8 mouse cellular contexts compared by ENCODE assay signal in the genomic region with DNA sequence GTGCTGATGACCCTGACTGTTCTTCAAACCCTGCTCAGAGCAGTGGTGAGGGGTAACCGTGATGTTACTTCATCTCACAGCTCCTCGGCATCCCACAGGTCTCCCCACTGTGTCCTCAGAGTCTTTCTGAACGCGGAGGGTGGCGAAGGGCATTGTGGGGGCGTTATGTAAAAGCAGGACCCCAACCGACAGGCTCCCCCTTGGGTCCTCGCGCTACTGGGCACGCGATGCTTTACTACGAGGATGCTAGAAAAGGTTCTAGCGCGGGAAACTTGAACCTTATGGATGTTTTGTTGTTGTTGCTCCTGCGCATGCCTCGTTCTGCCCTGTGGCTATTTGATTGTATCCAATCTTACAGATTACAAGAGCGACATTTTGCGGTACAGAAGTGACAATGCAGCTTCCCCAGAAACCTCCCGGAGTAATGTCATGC. TPM values are rescaled to one million over a fixed set of nuclear protein-coding genes. Genes with fewer than 3 reads are reported as not detected.
A peak's percentile ranks its signal among the peaks of the same experiment; 100 is the strongest.
DNase-seq lines count a peak whose midpoint lies in the region; ATAC-seq and TF ChIP-seq lines count a peak whose summit lies in the region.

A gene (minus strand): TSS at position 183 of the 433 bp plus-strand sequence.

- peak; percentile 16; the same call in 1 of the 2 replicates for TF ChIP-seq CTCF in liver, adult 2 months (IDR thresholded peaks at IDR 0.05; ENCODE audit: low read depth, low read length)
- no peak for TF ChIP-seq CTCF in thymus, adult 2 months (IDR thresholded peaks at IDR 0.05; ENCODE audit: borderline replicate concordance, control insufficient read depth, extremely low read depth, insufficient read depth, low read length, poor library complexity)

- peaks cover 28% of the 10 kb centered on the region for H3K36me3 ChIP-seq in ES-E14 (ENCODE audit: control insufficient read depth, insufficient read depth, low read length, poor library complexity, severe bottlenecking)
- H3K36me3 ChIP-seq in forebrain, embryonic 12.5 days (replicated peaks), result peaks cover 43% of the 10 kb centered on the region
- H3K36me3 ChIP-seq in heart, embryonic 15.5 days, result peaks cover 28% of the 10 kb centered on the region
- H3K36me3 ChIP-seq in liver, adult 2 months (ENCODE audit: control insufficient read depth, insufficient read depth, low read length), result peaks cover 19% of the 10 kb centered on the region; the same call in 1 of the 2 replicates
- peaks cover 19% of the 10 kb centered on the region for H3K36me3 ChIP-seq in thymus, adult 2 months (ENCODE audit: control insufficient read depth, insufficient read depth, low read length)

- peak within 1 kb of the TSS; percentile 94 for H3K4me2 ChIP-seq in forebrain, embryonic 12.5 days
- peak within 1 kb of the TSS; percentile 92 for H3K4me2 ChIP-seq in heart, embryonic 15.5 days

- no peak for TF ChIP-seq POLR2A in liver, adult 2 months (IDR thresholded peaks at IDR 0.05; ENCODE audit: extremely low read depth, insufficient read depth, low read length)
- no peak for TF ChIP-seq POLR2A in thymus, adult 2 months (IDR thresholded peaks at IDR 0.05; ENCODE audit: control insufficient read depth, extremely low read depth, insufficient read depth, low read length, poor library complexity)

- in situ Hi-C loops in ES-E14 (cut with MboI; ENCODE audit: low sequenced_read_pairs in 2 of 2, unreplicated experiment in 2 of 2), result loop anchor here in 1 of 2 experiments (25.0 kb wide), 1 partner anchor 110 kb away; a partner anchor contains a TSS

- peak within 1 kb of the TSS; percentile 92 to 98 for H3K4me3 ChIP-seq in ES-E14 (ENCODE audit: insufficient read depth in 1 of 2, low read depth in 1 of 2, low read length in 2 of 2, poor library complexity in 1 of 2, severe bottlenecking in 1 of 2)
- H3K4me3 ChIP-seq in brown adipose tissue, adult 24 weeks (ENCODE audit: insufficient read depth, low read depth, low read length), result peak within 1 kb of the TSS; percentile 92
- peak within 1 kb of the TSS; percentile 98 for H3K4me3 ChIP-seq in forebrain, embryonic 12.5 days (replicated peaks)
- H3K4me3 ChIP-seq in heart, embryonic 15.5 days, result peak within 1 kb of the TSS; percentile 99
- peak within 1 kb of the TSS; percentile 85 for H3K4me3 ChIP-seq in liver, adult 2 months (ENCODE audit: insufficient read depth, low read depth, low read length)
- H3K4me3 ChIP-seq in thymus, adult 2 months (ENCODE audit: control insufficient read depth, insufficient read depth, low read length), result peak within 1 kb of the TSS; percentile 86

- no peaks in the 10 kb centered on the region for H3K9me3 ChIP-seq in ES-E14 (ENCODE audit: control insufficient read depth, insufficient read depth, low read depth, low read length)
- H3K9me3 ChIP-seq in forebrain, embryonic 12.5 days, result no peaks in the 10 kb centered on the region
- H3K9me3 ChIP-seq in heart, embryonic 15.5 days (replicated peaks), result no peaks in the 10 kb centered on the region

- H3K9ac ChIP-seq in ES-E14 (ENCODE audit: insufficient read depth, low read depth, low read length, poor library complexity, severe bottlenecking), result peak within 1 kb of the TSS; percentile 97
- H3K9ac ChIP-seq in forebrain, embryonic 12.5 days, result peak within 1 kb of the TSS; percentile 98
- H3K9ac ChIP-seq in heart, embryonic 15.5 days, result peak within 1 kb of the TSS; percentile 97
- H3K9ac ChIP-seq in liver, adult 2 months (ENCODE audit: low read depth, low read length), result peak within 1 kb of the TSS; percentile 97

- H3K79me2 ChIP-seq in liver, adult 2 months (ENCODE audit: control insufficient read depth, insufficient read depth, low read length), result peaks cover 12% of the 10 kb centered on the region

- H3K27ac ChIP-seq in ES-E14 (ENCODE audit: insufficient read depth, low read depth, low read length, poor library complexity, severe bottlenecking), result peak within 1 kb of the TSS; percentile 74
- peak within 1 kb of the TSS; percentile 67 for H3K27ac ChIP-seq in brown adipose tissue, adult 24 weeks (replicated peaks; ENCODE audit: low read depth, low read length)
- peak within 1 kb of the TSS; percentile 94 for H3K27ac ChIP-seq in forebrain, embryonic 12.5 days
- H3K27ac ChIP-seq in heart, embryonic 15.5 days, result peak within 1 kb of the TSS; percentile 93
- H3K27ac ChIP-seq in liver, adult 2 months (replicated peaks; ENCODE audit: insufficient read depth, low read depth, low read length), result peak within 1 kb of the TSS; percentile 84
- H3K27ac ChIP-seq in thymus, adult 2 months (ENCODE audit: control insufficient read depth, insufficient read depth, low read length), result peak within 1 kb of the TSS; percentile 31

- WGBS in forebrain, embryonic 12.5 days, result under 1% methylated on average over 19 of the region's 19 CpGs
- under 1% methylated on average over 19 of the region's 19 CpGs for WGBS in heart, embryonic 15.5 days
- WGBS in liver, adult 2 months, result 0% methylated on average over 19 of the region's 19 CpGs
- under 1% methylated on average over 19 of the region's 19 CpGs for whole genome bisulfite sequencing in thymus, adult 2 months

- H3K27me3 ChIP-seq in forebrain, embryonic 12.5 days, result no peaks in the 10 kb centered on the region
- H3K27me3 ChIP-seq in heart, embryonic 15.5 days, result no peaks in the 10 kb centered on the region
- H3K27me3 ChIP-seq in liver, adult 2 months (ENCODE audit: control insufficient read depth, insufficient read depth, low read length), result no peaks in the 10 kb centered on the region
- no peaks in the 10 kb centered on the region for H3K27me3 ChIP-seq in thymus, adult 2 months (ENCODE audit: control insufficient read depth, insufficient read depth, low read length)

- H3K4me1 ChIP-seq in ES-E14 (ENCODE audit: control insufficient read depth in 2 of 2, insufficient read depth in 2 of 2, low read length in 2 of 2, poor library complexity in 1 of 2), result peaks cover 0 to 7% of the 10 kb centered on the region in 2 experiments; a peak in 2 of 4 replicates
- H3K4me1 ChIP-seq in brown adipose tissue, adult 24 weeks (ENCODE audit: control insufficient read depth, insufficient read depth, insufficient read length, low read length), result peaks cover 3% of the 10 kb centered on the region
- peaks cover 33% of the 10 kb centered on the region for H3K4me1 ChIP-seq in forebrain, embryonic 12.5 days
- H3K4me1 ChIP-seq in heart, embryonic 15.5 days (replicated peaks), result peaks cover 33% of the 10 kb centered on the region
- peaks cover 16% of the 10 kb centered on the region for H3K4me1 ChIP-seq in liver, adult 2 months (ENCODE audit: control insufficient read depth, insufficient read depth, low read length)
- peaks cover 17% of the 10 kb centered on the region for H3K4me1 ChIP-seq in thymus, adult 2 months (replicated peaks; ENCODE audit: control insufficient read depth, insufficient read depth, low read length)

- ATAC-seq in forebrain, embryonic 12.5 days (ENCODE audit: low FRiP score), result peak; percentile 62
- 0 out of 2 replicates have a peak, but pooled peaks have one; percentile 0 for ATAC-seq in heart, embryonic 15.5 days (replicated peaks; ENCODE audit: insufficient number of reproducible peaks, insufficient read depth, low FRiP score, low read depth)
- 0 out of 2 replicates have a peak, but pooled peaks have one; percentile 7 for ATAC-seq in monocyte, adult 5-6 weeks (replicated peaks; ENCODE audit: insufficient number of reproducible peaks, low FRiP score, low TSS enrichment, poor library complexity, severe bottlenecking)

- DNase-seq in ES-E14 (ENCODE audit: low read depth, low spot score), result peak; percentile 40
- peak; percentile 69 for DNase-seq in kidney, postnatal 10 days
- DNase-seq in liver, adult 2 months (ENCODE audit: extremely low read depth, low read depth, low spot score), result peak; percentile 54
- peak; percentile 41 for DNase-seq in thymus, adult 2 months

TF ChIP-seq in ES-E14, 5 proteins besides CTCF, POLR2A, EP300 and RAD21:
- TF ChIP-seq ZC3H11A (IDR thresholded peaks at IDR 0.05; ENCODE audit: borderline replicate concordance, low read depth, low read length), result 0 out of 2 replicates have a peak, but pooled peaks have one; percentile 11
- no peak for TF ChIP-seq HCFC1 (IDR thresholded peaks at IDR 0.05; ENCODE audit: borderline replicate concordance, insufficient read depth, low read length)
TF ChIP-seq in ES-E14: peak in this region for 1.

RNA-seq across cellular contexts. Expression of the gene that starts here (rescaled TPM):
- total RNA-seq in ES-E14 (2012; rRNA removed), result 78.0 and 98.6 TPM in 2 replicates
- polyA plus RNA-seq in brown adipose tissue, adult 24 weeks (2012; ENCODE audit: insufficient read depth, insufficient read length, missing spikeins), result 138 and 147 TPM in 2 replicates
- 283 and 284 TPM in 2 replicates for polyA plus RNA-seq in forebrain, embryonic 12.5 days (2016; fragmentation: Nextera tagmentation; extraction: Ambion mirVana)
- 200 and 211 TPM in 2 replicates for polyA plus RNA-seq in heart, embryonic 15.5 days (2015; fragmentation: Nextera tagmentation; extraction: Ambion mirVana)
- 60.9 and 111 TPM in 2 replicates for total RNA-seq in liver, adult 2 months (2014; rRNA removed)
- 215 and 228 TPM in 2 replicates for polyA plus RNA-seq in liver, adult 2 months (2012; rRNA removed)
- 188 to 293 TPM (median 226 TPM) in 3 replicates for total RNA-seq in monocyte, adult 5-6 weeks (2017)
- polyA plus RNA-seq in thymus, adult 2 months (2012; rRNA removed), result 500 and 515 TPM in 2 replicates

Comparison
In these comparisons a context has a peak if more than half of its experiments do, and no peak if none do; other contexts are left out.
1. Peak in every context shown above with its lines: DNase-seq, ATAC-seq, H3K4me3 ChIP-seq and H3K27ac ChIP-seq.
2. H3K27ac ChIP-seq: peak in every context shown above with its lines; median percentile 94 in forebrain, embryonic 12.5 days; 93 in heart, embryonic 15.5 days; 84 in liver, adult 2 months; 74 in ES-E14; 67 in brown adipose tissue, adult 24 weeks; 31 in thymus, adult 2 months.
3. ATAC-seq: peak in every context shown above with its lines; median percentile 62 in forebrain, embryonic 12.5 days; 7 in monocyte, adult 5-6 weeks; 0 in heart, embryonic 15.5 days.